Mouse (Mus musculus): ENCODE results near the gene Rbm31y. TPM values are rescaled to one million over a fixed set of nuclear protein-coding genes. Genes with fewer than 3 reads are reported as not detected.
"Not testable (repeated sequence)": the region's sequence is repeated elsewhere in the genome, so short reads cannot be mapped to it uniquely, and the experiment has no call there.

The Rbm31y gene
- not detected for polyA plus RNA-seq (2017; shearing (Covaris generic))

- not testable (repeated sequence) for ATAC-seq
Observed at GRCm38 (mm10) chrY:17400461-17400860, at the start of gene Rbm31y. Gene Rbm31y, plus strand, starts transcription at chrY:17400761.
